Mouse (Mus musculus) testis, adult 2 months (tissue): Measurements from ENCODE around the gene Dact1. TPM values are rescaled to one million over a fixed set of nuclear protein-coding genes. Genes with fewer than 3 reads are reported as not detected.

ENCODE experiments used
- H3K27ac ChIP-seq: fragments of 200-500 bp; 2 replicates; pipeline ENCODE4 v1.5.1; 2012; ENCODE audit warnings: low read depth, low read length; ENCODE audit not compliant: control insufficient read depth, insufficient read depth
- H3K27me3 ChIP-seq: fragments of 200-500 bp; 2 replicates; pipeline ENCODE4 v1.6.1; 2012; ENCODE audit warnings: mild to moderate bottlenecking, low read length, moderate library complexity; ENCODE audit not compliant: control insufficient read depth, insufficient read depth
- H3K36me3 ChIP-seq: fragments of 200-500 bp; 2 replicates; pipeline ENCODE4 v1.6.1; 2012; ENCODE audit warnings: mild to moderate bottlenecking, low read length; ENCODE audit not compliant: control insufficient read depth, insufficient read depth
- H3K4me1 ChIP-seq: fragments of 200-500 bp; 2 replicates; pipeline ENCODE4 v1.6.1; 2012; ENCODE audit warnings: low read length; ENCODE audit not compliant: control insufficient read depth, insufficient read depth
- H3K4me3 ChIP-seq: fragments of 200-500 bp; 2 replicates; pipeline ENCODE4 v1.5.1; 2012; ENCODE audit warnings: low read depth, mild to moderate bottlenecking, low read length, moderate library complexity, mixed read lengths; ENCODE audit not compliant: control insufficient read depth
- CTCF ChIP-seq: fragments of 200-500 bp; IDR thresholded peaks from 2 replicates; pipeline ENCODE4 v1.5.1; 2012; ENCODE audit warnings: low read depth, mild to moderate bottlenecking, inconsistent platforms, low read length, moderate library complexity; ENCODE audit not compliant: control insufficient read depth, insufficient read depth, insufficient replicate concordance
- POLR2A ChIP-seq: fragments of 200-500 bp; IDR thresholded peaks from 2 replicates; pipeline ENCODE4 v1.6.1; 2012; ENCODE audit warnings: low read depth, mild to moderate bottlenecking, inconsistent platforms, low read length, moderate library complexity; ENCODE audit not compliant: control insufficient read depth
- polyA plus RNA-seq: library from polyadenylated mRNA; depleted of rRNA; stranded (reverse); fragments of >200 nt; gene quantifications from 2 replicates; pipeline ENCODE4 v1.2.3, GENCODE M21; 2012

The Dact1 gene
- polyA plus RNA-seq, 1 experiment: 4.9 TPM

DNA sequence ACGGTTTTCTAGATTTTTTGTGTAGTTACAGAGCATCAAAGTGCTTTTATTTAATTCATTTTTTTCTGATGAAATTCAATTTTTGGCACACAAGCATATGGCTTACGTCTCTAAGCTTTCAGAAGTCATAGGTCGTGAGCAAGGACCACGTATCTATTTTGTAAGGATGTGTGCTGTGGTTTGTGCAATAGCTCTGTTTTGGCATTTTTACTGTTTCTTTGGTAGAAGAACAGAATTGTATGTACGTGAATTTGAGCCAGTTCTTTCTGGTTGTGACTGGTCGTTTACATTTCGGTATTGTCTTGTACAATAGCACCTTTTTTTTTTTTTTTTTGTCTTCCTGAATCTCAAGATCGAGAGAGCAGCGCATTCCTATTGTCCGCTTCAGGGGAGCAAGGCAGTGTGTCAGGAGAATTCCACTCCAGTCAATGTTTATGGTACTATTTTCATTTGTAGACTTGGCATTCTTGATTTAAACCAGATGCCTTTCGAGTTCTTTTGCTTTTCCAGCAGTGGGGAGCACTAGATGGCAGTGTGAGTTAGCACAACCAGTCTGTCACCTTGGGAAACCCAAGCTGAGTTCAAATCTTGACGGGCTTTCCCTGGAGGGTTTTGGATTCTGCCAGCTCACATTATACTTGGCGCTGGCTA, 1.7 kb downstream of the Dact1 start:
- H3K36me3 ChIP-seq: no peaks in the 10 kb centered on the region
- TF ChIP-seq CTCF (no peak), POLR2A (no peak)
- H3K4me1 ChIP-seq: peaks cover 7% of the 10 kb centered on the region
- no peak overlapping the region for H3K4me3 ChIP-seq
- 0 out of 2 replicates have a peak, but pooled peaks cover 3% of the 10 kb centered on the region for H3K27me3 ChIP-seq
- no peak overlapping the region for H3K27ac ChIP-seq

DNA sequence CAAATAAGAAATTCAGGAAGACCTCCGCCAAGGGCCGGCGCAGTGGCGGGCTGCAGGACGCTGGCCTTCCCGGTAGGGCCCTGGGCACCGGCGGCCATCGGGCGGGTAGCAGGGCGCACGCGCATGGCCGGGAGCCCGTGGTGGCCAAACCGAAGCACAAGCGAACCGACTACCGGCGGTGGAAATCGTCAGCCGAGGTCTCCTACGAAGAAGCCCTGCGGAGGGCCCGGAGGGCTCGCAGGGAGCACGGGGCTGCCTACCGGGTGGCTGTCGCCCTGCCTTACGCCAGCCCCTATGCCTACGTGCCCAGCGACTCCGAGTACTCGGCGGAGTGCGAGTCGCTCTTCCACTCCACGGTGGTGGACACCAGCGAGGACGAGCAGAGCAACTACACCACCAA, 8.6 kb downstream of the Dact1 start:
- Histone ChIP-seq H3K27me3 (no peaks in the 10 kb centered on the region), H3K4me1 (peaks cover 4% of the 10 kb centered on the region), H3K36me3 (no peaks in the 10 kb centered on the region), H3K27ac (peak overlapping the region; percentile 94), H3K4me3 (peak overlapping the region; percentile 90)
- TF ChIP-seq POLR2A (peak; percentile 83), CTCF (no peak)

DNA sequence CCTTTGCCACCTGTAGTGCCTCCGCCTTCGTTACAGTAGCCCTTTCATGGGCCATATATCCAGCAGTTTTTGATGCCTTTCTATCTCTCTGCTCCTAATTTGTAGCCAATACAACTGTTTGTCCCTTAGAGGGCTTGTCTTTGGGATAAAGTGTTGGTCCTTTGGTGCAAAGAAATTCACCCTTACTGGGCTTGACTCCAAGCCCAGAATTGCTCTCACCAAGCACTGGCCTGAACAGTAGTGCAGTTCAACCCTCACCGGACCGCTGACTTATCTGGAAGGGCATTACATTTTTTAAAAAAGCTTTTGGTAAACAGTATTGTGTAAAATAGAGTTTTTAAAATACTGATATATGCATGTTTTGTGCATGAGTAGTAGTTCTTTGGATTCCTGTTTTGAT, 9.9 kb downstream of the Dact1 start:
- TF ChIP-seq POLR2A: no peak
- TF ChIP-seq CTCF: no peak
- peaks cover 4% of the 10 kb centered on the region for H3K4me1 ChIP-seq
- peak overlapping the region; percentile 43 for H3K4me3 ChIP-seq
- no peaks in the 10 kb centered on the region for H3K27me3 ChIP-seq
- no peaks in the 10 kb centered on the region for H3K36me3 ChIP-seq
- no peak overlapping the region for H3K27ac ChIP-seq

DNA sequence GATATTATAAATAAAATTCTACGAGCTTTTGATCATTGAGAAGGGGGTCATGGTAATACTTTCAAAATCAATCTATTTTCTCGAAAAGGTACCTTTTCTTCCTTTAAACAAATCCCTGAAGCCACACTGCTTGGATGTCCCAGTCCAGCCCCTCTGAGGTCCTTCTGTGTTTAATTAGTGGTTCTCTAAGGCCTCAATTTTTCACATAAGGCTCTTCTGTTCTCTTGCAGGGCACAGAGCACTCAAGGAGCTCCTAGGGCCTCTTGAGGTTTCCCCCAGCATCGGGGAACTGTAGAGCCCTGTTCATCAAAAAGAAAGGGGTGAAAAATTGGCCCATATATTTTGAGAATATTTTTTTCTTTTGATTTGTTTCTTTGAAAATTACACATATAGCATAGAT, 23.0 kb downstream of the Dact1 start:
- H3K36me3 ChIP-seq: no peaks in the 10 kb centered on the region
- no peaks in the 10 kb centered on the region for H3K27me3 ChIP-seq
- H3K4me3 ChIP-seq: no peak overlapping the region
- no peaks in the 10 kb centered on the region for H3K4me1 ChIP-seq
- TF ChIP-seq POLR2A: no peak
- TF ChIP-seq CTCF: no peak
- no peak overlapping the region for H3K27ac ChIP-seq

DNA sequence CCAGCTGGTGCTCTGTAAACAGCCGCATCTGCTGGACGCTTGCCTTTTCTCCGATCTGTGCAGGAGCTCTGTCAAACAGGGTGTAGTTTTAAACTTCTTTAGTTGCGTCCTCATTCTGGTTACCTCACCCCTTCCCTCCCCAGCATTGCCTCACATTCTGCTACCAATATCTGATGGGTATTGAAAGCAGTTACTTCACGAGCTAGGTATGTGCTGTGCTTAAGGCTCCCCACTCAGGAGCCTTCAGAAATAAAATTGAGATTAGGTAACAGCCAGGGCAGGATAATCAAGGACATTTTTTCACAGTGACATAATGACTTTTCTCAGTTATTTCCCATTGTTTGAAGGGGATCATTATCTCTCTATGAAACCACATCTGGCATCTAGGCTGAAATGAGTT, 23.9 kb downstream of the Dact1 start:
- Histone ChIP-seq H3K27me3 (no peaks in the 10 kb centered on the region), H3K27ac (no peak overlapping the region), H3K4me1 (no peaks in the 10 kb centered on the region), H3K36me3 (no peaks in the 10 kb centered on the region), H3K4me3 (no peak overlapping the region)
- no peak for TF ChIP-seq CTCF
- TF ChIP-seq POLR2A: no peak

DNA sequence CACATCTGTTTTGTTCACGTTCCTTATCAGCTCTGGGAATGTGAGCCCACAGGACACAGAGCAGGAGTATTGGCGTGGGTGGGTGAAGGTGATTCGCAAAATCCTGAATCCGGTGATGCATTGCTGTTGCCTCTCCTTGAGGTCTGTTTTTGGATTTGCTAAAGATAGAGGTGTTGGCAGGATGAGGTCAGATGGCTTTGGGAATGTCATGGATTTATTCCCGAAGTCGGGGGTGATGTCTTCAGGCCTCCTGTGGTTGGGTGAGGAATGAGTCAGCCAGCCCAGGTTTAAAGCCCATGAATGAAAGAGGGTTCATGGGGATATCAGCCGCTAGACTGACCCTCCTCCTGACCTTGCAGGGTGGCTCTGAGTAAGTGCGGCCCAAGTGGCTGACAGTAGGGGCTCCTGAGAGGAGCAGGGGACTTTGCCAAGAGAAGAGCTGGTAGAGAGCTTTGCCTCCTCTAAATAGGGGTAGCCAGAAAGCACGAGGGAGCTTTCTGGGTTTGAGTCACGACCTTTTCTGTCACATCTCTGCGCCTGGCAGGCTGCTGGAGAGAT, 27.4 kb downstream of the Dact1 start:
- Histone ChIP-seq H3K27ac (no peak overlapping the region), H3K4me1 (no peaks in the 10 kb centered on the region), H3K4me3 (no peak overlapping the region), H3K27me3 (no peaks in the 10 kb centered on the region), H3K36me3 (no peaks in the 10 kb centered on the region)
- TF ChIP-seq POLR2A: no peak

DNA sequence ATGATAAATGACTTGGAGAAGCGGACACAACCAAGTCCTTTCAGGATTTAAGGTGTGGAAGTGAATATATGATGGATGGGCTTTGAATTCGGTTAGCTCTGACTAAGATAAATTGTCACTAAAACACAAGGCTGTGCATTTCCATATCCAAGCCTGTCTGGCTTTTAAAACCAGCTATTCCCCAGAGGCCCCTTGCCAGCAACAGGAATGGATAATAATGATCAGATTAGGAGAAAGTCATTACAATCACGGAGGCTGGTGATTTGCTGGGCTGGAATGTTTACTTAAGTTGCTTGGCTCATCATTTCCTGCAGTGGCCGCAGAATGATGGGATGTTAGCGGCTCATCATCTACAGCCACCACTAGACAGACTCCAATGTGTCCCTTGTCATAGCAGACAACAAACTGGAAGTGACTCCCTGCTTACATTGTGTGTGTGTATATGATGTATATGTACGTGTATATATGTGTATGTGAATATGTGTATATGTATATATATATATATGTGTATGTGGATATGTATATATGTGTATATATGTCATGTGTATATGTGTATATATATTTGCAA, 28.3 kb downstream of the Dact1 start:
- TF ChIP-seq POLR2A (no peak), CTCF (no peak)
- no peaks in the 10 kb centered on the region for H3K27me3 ChIP-seq
- no peak overlapping the region for H3K27ac ChIP-seq
- H3K36me3 ChIP-seq: no peaks in the 10 kb centered on the region
- no peaks in the 10 kb centered on the region for H3K4me1 ChIP-seq
- H3K4me3 ChIP-seq: no peak overlapping the region

DNA sequence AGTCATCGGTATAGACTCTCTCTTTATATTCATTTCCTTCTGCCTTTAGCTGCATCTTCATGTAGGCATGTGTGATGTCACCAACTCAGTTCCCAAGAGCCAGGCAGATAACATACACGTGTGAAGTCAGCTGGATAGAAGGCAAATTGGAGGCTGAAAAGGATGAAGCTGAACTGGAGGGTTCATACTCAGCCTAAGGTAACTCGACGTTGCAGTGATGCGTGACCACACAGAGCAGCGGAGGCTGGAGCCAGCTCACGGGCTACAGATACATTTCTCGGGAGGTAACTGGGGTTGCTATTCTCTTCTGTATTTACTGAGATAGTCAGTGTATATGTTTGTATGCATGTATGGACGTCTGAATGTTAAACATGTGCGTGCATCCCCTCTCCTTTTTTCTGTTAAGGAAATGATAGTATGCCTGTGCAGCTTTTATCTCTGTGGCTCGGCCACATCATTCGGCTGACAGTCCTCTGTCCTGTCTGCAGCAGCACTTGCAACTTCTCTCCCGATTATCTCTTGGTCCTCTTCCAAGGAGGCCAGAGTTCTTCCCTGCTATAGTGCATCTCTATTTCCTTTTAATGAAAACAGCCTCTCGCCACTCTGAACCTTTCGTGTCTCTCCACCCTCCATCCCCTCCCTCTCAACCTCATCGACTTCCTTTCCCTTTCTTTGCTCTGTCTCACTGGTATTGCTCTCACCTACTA, 29.6 kb downstream of the Dact1 start:
- no peaks in the 10 kb centered on the region for H3K4me1 ChIP-seq
- no peaks in the 10 kb centered on the region for H3K36me3 ChIP-seq
- no peak overlapping the region for H3K4me3 ChIP-seq
- TF ChIP-seq CTCF: no peak
- TF ChIP-seq POLR2A: no peak
- no peak overlapping the region for H3K27ac ChIP-seq
- no peaks in the 10 kb centered on the region for H3K27me3 ChIP-seq
